Mouse (Mus musculus) cerebellum, adult 2 months (tissue): ENCODE measurements around the gene C1qb. TPM values are rescaled to one million over a fixed set of nuclear protein-coding genes. Genes with fewer than 3 reads are reported as not detected.

ENCODE experiments used
- DNase-seq, 2 experiments: peaks; one replicate each; pipeline ENCODE4 v3.0.0; 2021
- H3K27ac ChIP-seq: fragments of 200-500 bp; 2 replicates; pipeline ENCODE4 v1.5.1; 2012; ENCODE audit warnings: low read length, control low read depth, inconsistent platforms; ENCODE audit not compliant: insufficient read depth
- H3K27me3 ChIP-seq: fragments of 200-500 bp; 2 replicates; pipeline ENCODE4 v1.6.1; 2012; ENCODE audit warnings: inconsistent platforms, mild to moderate bottlenecking, low read length, moderate library complexity; ENCODE audit not compliant: control insufficient read depth, insufficient read depth
- H3K4me1 ChIP-seq: fragments of 200-500 bp; 2 replicates; pipeline ENCODE4 v1.6.1; 2011; ENCODE audit warnings: low read length; ENCODE audit not compliant: control insufficient read depth, insufficient read depth
- H3K4me3 ChIP-seq: fragments of 200-500 bp; replicated peaks from 2 replicates; pipeline ENCODE3; 2011; ENCODE audit warnings: mild to moderate bottlenecking, low read depth, low read length, control low read depth; ENCODE audit not compliant: insufficient read depth
- CTCF ChIP-seq: fragments of 200-500 bp; IDR thresholded peaks from 2 replicates; pipeline ENCODE4 v1.5.1; 2011; ENCODE audit warnings: low read depth, mild to moderate bottlenecking, control low read depth, low read length, moderate library complexity, borderline replicate concordance; ENCODE audit not compliant: insufficient read depth
- POLR2A ChIP-seq: fragments of 200-500 bp; IDR thresholded peaks from 2 replicates; pipeline ENCODE4 v1.6.1; 2011; ENCODE audit warnings: low read length, control low read depth, borderline replicate concordance; ENCODE audit not compliant: insufficient read depth
- WGBS: fragments of 180-500 bp; shearing (Covaris S2); methylation state at CpG from one replicate; pipeline ENCODE4 v1.1.7; 2018; 5-methylcytosine and 5-hydroxymethylcytosine counted together
- polyA plus RNA-seq: library from polyadenylated mRNA; depleted of rRNA; stranded (reverse); fragments of >200 nt; gene quantifications from 2 replicates; pipeline ENCODE4 v1.2.3, GENCODE M21; 2012

C1qb gene
- polyA plus RNA-seq, 1 experiment, result 46.8 TPM

- no peak for TF ChIP-seq POLR2A
- no peak for TF ChIP-seq CTCF
- H3K4me3 ChIP-seq, result no peak overlapping the region
- no peaks in the 10 kb centered on the region; the same call in 1 of the 2 replicates for H3K27me3 ChIP-seq
- no peak for DNase-seq
- peaks cover 9% of the 10 kb centered on the region for H3K4me1 ChIP-seq
- H3K27ac ChIP-seq, result no peak overlapping the region
- WGBS, result 38% methylated on average over 7 of the region's 7 CpGs
Measured at GRCm38 (mm10) chr4:136917165-136917524, 31.2 kb upstream of the C1qb start.

- DNase-seq, result peak; percentile 59 to 73
- WGBS, result 49% methylated on average over 20 of the region's 20 CpGs
- no peaks in the 10 kb centered on the region; the same call in 1 of the 2 replicates for H3K27me3 ChIP-seq
- H3K4me3 ChIP-seq, result peak overlapping the region; percentile 23
- H3K4me1 ChIP-seq, result peaks cover 9% of the 10 kb centered on the region
- TF ChIP-seq CTCF (no peak), POLR2A (no peak)
- no peak overlapping the region for H3K27ac ChIP-seq
Measured at GRCm38 (mm10) chr4:136916359-136917164, 30.6 kb upstream of the C1qb start.

- TF ChIP-seq CTCF (no peak), POLR2A (no peak)
- H3K27me3 ChIP-seq, result no peaks in the 10 kb centered on the region; the same call in 1 of the 2 replicates
- peaks cover 9% of the 10 kb centered on the region for H3K4me1 ChIP-seq
- H3K27ac ChIP-seq, result no peak overlapping the region
- WGBS, result 44% methylated on average over 9 of the region's 9 CpGs
- DNase-seq, result no peak
- no peak overlapping the region for H3K4me3 ChIP-seq
Measured at GRCm38 (mm10) chr4:136912841-136913240, 26.9 kb upstream of the C1qb start.

GRCm38 (mm10) chr4:136911804-136912203, 25.8 kb upstream of the C1qb start:
- H3K27ac ChIP-seq, result no peak overlapping the region
- WGBS, result 62% methylated on average over 9 of the region's 9 CpGs
- DNase-seq, result no peak
- no peak overlapping the region for H3K4me3 ChIP-seq
- no peak for TF ChIP-seq CTCF
- no peak for TF ChIP-seq POLR2A
- no peaks in the 10 kb centered on the region; the same call in 1 of the 2 replicates for H3K27me3 ChIP-seq
- H3K4me1 ChIP-seq, result peaks cover 3% of the 10 kb centered on the region

GRCm38 (mm10) chr4:136911211-136911646, 25.2 kb upstream of the C1qb start:
- Histone ChIP-seq H3K4me1 (no peaks in the 10 kb centered on the region), H3K27me3 (no peaks in the 10 kb centered on the region; the same call in 1 of the 2 replicates), H3K27ac (no peak overlapping the region), H3K4me3 (no peak overlapping the region)
- TF ChIP-seq CTCF (no peak), POLR2A (no peak)
- DNase-seq, result no peak
- 38% methylated on average over 17 of the region's 17 CpGs for WGBS

GRCm38 (mm10) chr4:136907809-136908208, 21.8 kb upstream of the C1qb start:
- Histone ChIP-seq H3K4me3 (no peak overlapping the region), H3K4me1 (no peaks in the 10 kb centered on the region), H3K27me3 (no peaks in the 10 kb centered on the region), H3K27ac (no peak overlapping the region)
- DNase-seq, result no peak
- no peak for TF ChIP-seq POLR2A
- no peak for TF ChIP-seq CTCF

GRCm38 (mm10) chr4:136907033-136907432, 21.0 kb upstream of the C1qb start:
- no peak for TF ChIP-seq POLR2A
- peak; percentile 72 for TF ChIP-seq CTCF
- WGBS, result 21% methylated on average over 7 of the region's 7 CpGs
- Histone ChIP-seq H3K27ac (no peak overlapping the region), H3K4me1 (no peaks in the 10 kb centered on the region), H3K27me3 (no peaks in the 10 kb centered on the region), H3K4me3 (no peak overlapping the region)
- no peak for DNase-seq

GRCm38 (mm10) chr4:136904767-136905539, 19.0 kb upstream of the C1qb start:
- TF ChIP-seq POLR2A (no peak), CTCF (no peak)
- H3K4me3 ChIP-seq, result no peak overlapping the region
- no peak overlapping the region for H3K27ac ChIP-seq
- no peaks in the 10 kb centered on the region for H3K4me1 ChIP-seq
- no peaks in the 10 kb centered on the region for H3K27me3 ChIP-seq
- WGBS, result 8% methylated on average over 23 of the region's 23 CpGs
- DNase-seq, result no peak
